Mouse (Mus musculus) megakaryocyte, embryonic 14.5 days (primary cell): Measurements from ENCODE around the gene Sertad3.

Experiments
- FLI1 ChIP-seq: IDR thresholded peaks from 2 replicates; pipeline ENCODE4 v1.6.1; 2012; ENCODE audit warnings: low read length, inconsistent platforms, mixed read lengths
- GATA1 ChIP-seq: IDR thresholded peaks from 3 replicates; pipeline ENCODE4 v1.6.1; 2012; ENCODE audit warnings: mixed read lengths, low read length, inconsistent platforms, borderline replicate concordance

DNA sequence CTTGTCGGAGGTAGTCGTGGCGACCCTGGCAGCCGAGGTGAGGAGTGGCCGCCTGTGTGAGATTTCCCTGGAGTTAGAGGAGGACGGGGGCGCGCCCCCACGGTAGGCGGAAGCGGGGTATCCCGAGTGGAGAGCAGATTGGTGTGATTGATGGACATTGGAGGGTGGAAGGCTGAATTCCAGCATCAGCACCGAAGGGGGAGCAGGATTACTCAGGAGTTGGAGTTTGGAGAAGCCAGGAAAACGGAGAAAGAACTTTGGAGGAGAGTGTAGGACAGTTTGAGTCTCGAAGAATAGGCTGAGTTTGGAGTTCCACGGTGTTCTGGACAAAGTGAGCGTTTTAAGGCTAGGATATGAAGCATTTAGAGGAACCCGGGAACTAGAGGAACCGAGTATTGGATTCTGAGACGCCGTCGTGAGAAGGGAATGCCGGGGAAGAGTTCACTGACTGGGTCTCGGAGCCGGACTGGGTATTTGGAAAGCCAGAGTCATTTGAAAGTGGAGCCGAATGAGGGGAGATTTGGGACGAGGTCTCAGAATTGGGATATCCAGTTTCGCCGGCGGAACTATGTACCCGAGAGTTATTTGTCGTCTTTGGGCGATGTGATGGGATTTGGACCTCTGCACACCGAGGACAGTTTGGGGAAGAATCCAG, 394 bp downstream of the Sertad3 start:
- TF ChIP-seq GATA1, result no peak
- TF ChIP-seq FLI1, result no peak
